Mouse (Mus musculus): Measurements from ENCODE around the gene Ptpn1. TPM values are rescaled to one million over a fixed set of nuclear protein-coding genes. Genes with fewer than 3 reads are reported as not detected.

Ptpn1 gene
- polyA plus RNA-seq, 1 experiment from 2014 or later: 35.3 TPM

GRCm38 (mm10) chr2:167980391-167980790 lies 48.5 kb downstream of the Ptpn1 start:
- H3K9me3 ChIP-seq (replicated peaks): no peaks in the 10 kb centered on the region

GRCm38 (mm10) chr2:167982646-167983045 lies 50.8 kb downstream of the Ptpn1 start:
- 60% methylated on average over 9 of the region's 9 CpGs for WGBS (ENCODE audit: insufficient replicate concordance)
- ATAC-seq (ENCODE audit: low read depth): peak; percentile 52
- H3K27ac ChIP-seq: peak overlapping the region; percentile 39; the same call in 1 of the 2 replicates

More at GRCm38 (mm10) chr2:167980391-167980790, 48.5 kb downstream of the Ptpn1 start:
- H3K4me2 ChIP-seq: no peak overlapping the region
- H3K36me3 ChIP-seq: peaks cover 36% of the 10 kb centered on the region
- peaks cover 34% of the 10 kb centered on the region for H3K4me1 ChIP-seq (replicated peaks)
- H3K27me3 ChIP-seq: no peaks in the 10 kb centered on the region
- ATAC-seq (ENCODE audit: low read depth) (no peak), DNase-seq (no peak)
- no peak overlapping the region for H3K9ac ChIP-seq
- WGBS (ENCODE audit: insufficient replicate concordance): 66% methylated on average over 10 of the region's 10 CpGs
- H3K27ac ChIP-seq: no peak overlapping the region
- H3K4me3 ChIP-seq (replicated peaks): no peak overlapping the region

GRCm38 (mm10) chr2:167984371-167984770 lies 52.5 kb downstream of the Ptpn1 start:
- Histone ChIP-seq H3K27ac (no peak overlapping the region), H3K4me1 (replicated peaks) (peaks cover 38% of the 10 kb centered on the region), H3K36me3 (peaks cover 2% of the 10 kb centered on the region; the same call in 1 of the 2 replicates), H3K4me3 (replicated peaks) (no peak overlapping the region), H3K27me3 (no peaks in the 10 kb centered on the region; the same call in 1 of the 2 replicates), H3K9ac (no peak overlapping the region), H3K9me3 (replicated peaks) (no peaks in the 10 kb centered on the region), H3K4me2 (no peak overlapping the region)
- ATAC-seq (ENCODE audit: low read depth): no peak
- no peak for DNase-seq
- 70% methylated on average over 5 of the region's 5 CpGs for WGBS (ENCODE audit: insufficient replicate concordance)

More at GRCm38 (mm10) chr2:167982646-167983045, 50.8 kb downstream of the Ptpn1 start:
- H3K27me3 ChIP-seq: no peaks in the 10 kb centered on the region; the same call in 1 of the 2 replicates
- H3K4me1 ChIP-seq (replicated peaks): peaks cover 38% of the 10 kb centered on the region
- DNase-seq: no peak
- no peak overlapping the region for H3K4me3 ChIP-seq (replicated peaks)
- no peaks in the 10 kb centered on the region for H3K9me3 ChIP-seq (replicated peaks)
- H3K9ac ChIP-seq: no peak overlapping the region
- peaks cover 15% of the 10 kb centered on the region for H3K36me3 ChIP-seq
- no peak overlapping the region for H3K4me2 ChIP-seq

- Histone ChIP-seq H3K9ac (no peak overlapping the region), H3K4me3 (replicated peaks) (no peak overlapping the region), H3K27me3 (no peaks in the 10 kb centered on the region; the same call in 1 of the 2 replicates), H3K4me2 (no peak overlapping the region), H3K9me3 (replicated peaks) (no peaks in the 10 kb centered on the region), H3K27ac (no peak overlapping the region), H3K36me3 (peaks cover 2% of the 10 kb centered on the region; the same call in 1 of the 2 replicates), H3K4me1 (replicated peaks) (peaks cover 32% of the 10 kb centered on the region)
- 36% methylated on average over 3 of the region's 3 CpGs for WGBS (ENCODE audit: insufficient replicate concordance)
- DNase-seq (no peak), ATAC-seq (ENCODE audit: low read depth) (no peak)
Observed at GRCm38 (mm10) chr2:167984946-167985345, 53.1 kb downstream of the Ptpn1 start.

- ATAC-seq (ENCODE audit: low read depth) (no peak), DNase-seq (no peak)
- Histone ChIP-seq H3K36me3 (no peaks in the 10 kb centered on the region), H3K4me3 (replicated peaks) (no peak overlapping the region), H3K9ac (no peak overlapping the region), H3K9me3 (replicated peaks) (no peaks in the 10 kb centered on the region), H3K4me2 (no peak overlapping the region), H3K27ac (no peak overlapping the region), H3K27me3 (no peaks in the 10 kb centered on the region; the same call in 1 of the 2 replicates), H3K4me1 (replicated peaks) (peaks cover 26% of the 10 kb centered on the region)
- WGBS (ENCODE audit: insufficient replicate concordance): 22% methylated on average over 7 of the region's 7 CpGs
Observed at GRCm38 (mm10) chr2:167986762-167987161, 54.9 kb downstream of the Ptpn1 start.

GRCm38 (mm10) chr2:167987640-167988039 lies 55.8 kb downstream of the Ptpn1 start:
- H3K4me3 ChIP-seq (replicated peaks): no peak overlapping the region
- ATAC-seq (ENCODE audit: low read depth) (peak; percentile 47), DNase-seq (no peak)
- H3K36me3 ChIP-seq: no peaks in the 10 kb centered on the region
- no peak overlapping the region for H3K4me2 ChIP-seq
- no peak overlapping the region for H3K27ac ChIP-seq
- WGBS (ENCODE audit: insufficient replicate concordance): 36% methylated on average over 12 of the region's 12 CpGs
- H3K27me3 ChIP-seq: no peaks in the 10 kb centered on the region; the same call in 1 of the 2 replicates
- H3K9me3 ChIP-seq (replicated peaks): no peaks in the 10 kb centered on the region
- no peak overlapping the region for H3K9ac ChIP-seq
- peaks cover 29% of the 10 kb centered on the region for H3K4me1 ChIP-seq (replicated peaks)

- Histone ChIP-seq H3K9me3 (replicated peaks) (no peaks in the 10 kb centered on the region), H3K27ac (no peak overlapping the region), H3K4me2 (no peak overlapping the region), H3K27me3 (no peaks in the 10 kb centered on the region; the same call in 1 of the 2 replicates), H3K4me1 (replicated peaks) (peaks cover 25% of the 10 kb centered on the region), H3K4me3 (replicated peaks) (no peak overlapping the region), H3K36me3 (no peaks in the 10 kb centered on the region), H3K9ac (no peak overlapping the region)
- DNase-seq (no peak), ATAC-seq (ENCODE audit: low read depth) (no peak)
- 76% methylated on average over 14 of the region's 14 CpGs for WGBS (ENCODE audit: insufficient replicate concordance)
Observed at GRCm38 (mm10) chr2:167989310-167989709, 57.5 kb downstream of the Ptpn1 start.

- Histone ChIP-seq H3K36me3 (no peaks in the 10 kb centered on the region), H3K4me1 (replicated peaks) (peaks cover 19% of the 10 kb centered on the region), H3K9ac (no peak overlapping the region), H3K27me3 (peaks cover 13% of the 10 kb centered on the region; the same call in 1 of the 2 replicates), H3K4me3 (replicated peaks) (no peak overlapping the region), H3K4me2 (no peak overlapping the region), H3K27ac (no peak overlapping the region), H3K9me3 (replicated peaks) (no peaks in the 10 kb centered on the region)
- WGBS (ENCODE audit: insufficient replicate concordance): 62% methylated on average over 13 of the region's 13 CpGs
- ATAC-seq (ENCODE audit: low read depth) (no peak), DNase-seq (no peak)
Observed at GRCm38 (mm10) chr2:167993260-167993659, 61.4 kb downstream of the Ptpn1 start.

- Histone ChIP-seq H3K4me3 (replicated peaks) (no peak overlapping the region), H3K9me3 (replicated peaks) (no peaks in the 10 kb centered on the region), H3K4me2 (no peak overlapping the region), H3K9ac (no peak overlapping the region), H3K27ac (no peak overlapping the region), H3K4me1 (replicated peaks) (peaks cover 13% of the 10 kb centered on the region), H3K27me3 (peaks cover 13% of the 10 kb centered on the region; the same call in 1 of the 2 replicates), H3K36me3 (0 out of 2 replicates have a peak, but pooled peaks cover 7% of the 10 kb centered on the region)
- ATAC-seq (ENCODE audit: low read depth): no peak
- DNase-seq: no peak
- WGBS (ENCODE audit: insufficient replicate concordance): 54% methylated on average over 19 of the region's 19 CpGs
Observed at GRCm38 (mm10) chr2:167995870-167996635, 64.2 kb downstream of the Ptpn1 start.

GRCm38 (mm10) chr2:167996672-167997215 lies 64.9 kb downstream of the Ptpn1 start:
- Histone ChIP-seq H3K4me1 (replicated peaks) (peaks cover 13% of the 10 kb centered on the region), H3K36me3 (0 out of 2 replicates have a peak, but pooled peaks cover 7% of the 10 kb centered on the region), H3K27ac (no peak overlapping the region), H3K9me3 (replicated peaks) (no peaks in the 10 kb centered on the region), H3K4me3 (replicated peaks) (no peak overlapping the region), H3K9ac (no peak overlapping the region), H3K27me3 (peaks cover 13% of the 10 kb centered on the region; the same call in 1 of the 2 replicates), H3K4me2 (no peak overlapping the region)
- WGBS (ENCODE audit: insufficient replicate concordance): 33% methylated on average over 8 of the region's 8 CpGs
- DNase-seq (no peak), ATAC-seq (ENCODE audit: low read depth) (no peak)

- Histone ChIP-seq H3K9ac (no peak overlapping the region), H3K4me3 (replicated peaks) (no peak overlapping the region), H3K27ac (no peak overlapping the region), H3K36me3 (0 out of 2 replicates have a peak, but pooled peaks cover 7% of the 10 kb centered on the region), H3K4me2 (no peak overlapping the region), H3K9me3 (replicated peaks) (no peaks in the 10 kb centered on the region), H3K4me1 (replicated peaks) (peaks cover 10% of the 10 kb centered on the region), H3K27me3 (peaks cover 13% of the 10 kb centered on the region; the same call in 1 of the 2 replicates)
- no peak for DNase-seq
- ATAC-seq (ENCODE audit: low read depth): no peak
- WGBS (ENCODE audit: insufficient replicate concordance): 24% methylated on average over 3 of the region's 3 CpGs
Observed at GRCm38 (mm10) chr2:167997562-167997961, 65.7 kb downstream of the Ptpn1 start.

All from liver, embryonic 13.5 days (tissue).